Mouse (Mus musculus): ENCODE data around the gene Rab1a. TPM values are rescaled to one million over a fixed set of nuclear protein-coding genes. Genes with fewer than 3 reads are reported as not detected.
"Not testable (repeated sequence)": the region's sequence is repeated elsewhere in the genome, so short reads cannot be mapped to it uniquely, and the experiment has no call there.

Gene Rab1a
- 10 to 100 TPM; 88.6 to 95.4 TPM for total RNA-seq (2021)
- long read RNA-seq, experiment 1, transcript Rab1a-201 (6 exons, 2,827 nt), result major isoform, 112 of 125 reads
- long read RNA-seq, experiment 1, partial matches to known transcripts, result 11 of 125 reads
- long read RNA-seq, experiment 1, other reads (novel, unspliced or antisense), result 2 of 125 reads
- long read RNA-seq, experiment 2, transcript Rab1a-201 (6 exons, 2,827 nt), result major isoform, 109 of 125 reads
- long read RNA-seq, experiment 2, partial matches to known transcripts, result 12 of 125 reads
- long read RNA-seq, experiment 2, other reads (novel, unspliced or antisense), result 4 of 125 reads

DNA sequence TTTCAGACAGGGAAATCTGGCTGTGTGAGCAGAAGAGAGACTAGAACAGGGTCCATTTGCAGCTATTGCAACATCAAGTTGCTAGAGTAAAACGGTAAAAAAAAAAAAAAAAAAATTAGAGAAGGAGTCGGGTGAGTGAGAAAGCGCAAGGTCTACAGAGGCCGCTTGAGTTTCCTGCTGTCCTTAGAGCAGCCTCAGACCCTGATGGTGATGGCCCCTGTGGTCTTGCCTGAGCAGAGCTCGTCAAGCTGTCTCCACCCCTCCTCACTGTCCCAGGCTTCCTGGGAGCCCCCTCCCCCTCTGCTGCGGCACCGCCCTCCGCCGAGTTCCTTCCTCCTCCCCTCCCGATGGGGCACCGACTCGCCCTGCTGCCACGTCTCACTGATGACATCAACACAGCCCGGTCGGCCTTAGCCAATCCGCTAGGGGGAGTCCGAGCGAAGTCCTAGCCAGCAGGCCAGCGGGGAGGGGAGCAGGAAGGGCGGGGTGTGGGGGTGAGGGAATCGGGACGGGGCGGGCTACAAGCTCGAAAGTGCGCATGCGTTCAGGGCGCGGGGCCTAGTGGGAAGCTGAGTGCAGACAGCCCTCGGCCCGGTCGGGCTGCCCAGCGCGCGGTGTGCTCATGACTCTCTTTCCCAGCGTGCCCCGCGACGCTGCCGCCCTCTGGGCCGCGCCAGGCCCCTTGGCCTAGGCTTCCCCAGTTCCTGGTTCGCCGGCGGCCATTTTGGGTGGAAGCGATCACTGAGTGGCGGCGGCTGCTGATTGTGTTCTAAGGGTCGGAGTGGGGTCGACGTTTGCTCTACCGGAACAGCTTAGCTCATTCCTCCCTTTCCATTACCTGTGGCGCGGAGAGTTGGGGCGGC is at the start of gene Rab1a:
Gene Rab1a, plus strand, starts transcription at position 720 of the 863 bp plus-strand sequence.
- intact Hi-C loops (cut with DNase I), result loop anchor here (5.0 to 10.0 kb wide), 5 partner anchors 46 to 344 kb away; partner anchors contain the start of genes Cep68, Sertad2 and Slc1a4
- H3K27ac ChIP-seq, result peak within 1 kb of the TSS; percentile 99
- H3K4me3 ChIP-seq, result peak within 1 kb of the TSS; percentile 97

DNA sequence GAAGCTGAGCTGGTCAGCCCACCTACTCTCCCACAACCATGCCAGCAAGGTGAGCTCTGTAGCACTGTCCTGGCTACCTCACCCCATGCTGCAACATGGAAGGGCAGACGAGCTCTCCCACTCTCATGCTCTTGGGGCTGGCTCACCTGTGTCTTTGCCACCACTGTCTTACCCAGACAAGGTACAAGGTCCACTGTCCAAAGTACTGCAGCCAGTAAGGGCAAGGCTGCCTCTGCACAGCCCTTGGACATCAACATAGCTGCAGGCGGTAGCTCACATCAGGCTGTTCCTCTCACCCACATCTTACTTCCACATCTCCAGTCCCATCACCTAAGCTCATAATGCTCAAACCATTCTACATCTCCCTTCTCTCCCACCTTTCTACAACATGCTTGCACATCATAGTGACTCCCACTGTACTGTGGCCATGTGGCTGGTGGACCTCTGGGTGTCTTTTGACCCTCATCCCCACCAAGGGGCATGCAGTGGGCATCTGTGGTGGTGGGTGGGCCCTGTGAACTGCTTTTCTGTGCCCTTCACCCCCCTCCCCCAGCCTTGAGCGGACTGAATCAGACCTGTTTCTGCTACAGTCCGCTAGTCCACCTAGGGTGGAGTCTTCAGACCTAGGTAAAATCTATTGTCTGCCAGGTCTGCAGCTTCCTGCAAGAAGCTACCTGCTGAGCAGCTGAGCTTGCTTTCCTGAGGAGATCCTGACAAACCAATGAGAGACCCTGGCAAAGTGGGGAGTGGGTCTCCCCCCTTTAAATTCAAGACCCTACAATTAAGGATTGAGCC is 48.9 kb upstream of the Rab1a start:
- no peak for TF ChIP-seq CTCF (IDR thresholded peaks at IDR 0.05)
- H3K4me3 ChIP-seq, result no peak overlapping the region
- intact Hi-C loops (cut with DNase I), result no loop called here
- no peak for DNase-seq
- H3K27ac ChIP-seq, result no peak overlapping the region

More for the DNA sequence above, at the start of gene Rab1a:
- peak; percentile 100 for DNase-seq
- peak; percentile 65 for TF ChIP-seq CTCF (IDR thresholded peaks at IDR 0.05)

DNA sequence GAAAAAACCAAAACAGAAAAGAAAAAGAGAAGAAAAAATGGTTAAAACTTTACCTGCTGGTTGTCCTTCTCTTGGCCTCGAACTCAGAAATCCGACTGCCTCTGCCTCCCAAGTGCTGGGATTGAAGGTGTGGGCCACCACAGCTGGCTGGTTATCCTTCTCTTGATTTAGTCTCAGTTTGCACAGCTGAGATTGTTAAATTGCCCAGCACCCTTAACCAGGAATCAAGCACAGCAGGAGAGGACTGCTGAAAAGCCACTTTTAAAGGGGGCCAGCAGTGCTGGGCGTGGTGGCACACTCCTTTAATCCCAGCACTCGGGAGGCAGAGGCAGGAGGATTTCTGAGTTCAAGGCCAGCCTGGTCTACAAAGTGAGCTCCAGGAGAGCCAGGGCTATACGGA is 47.7 kb upstream of the Rab1a start:
- H3K4me3 ChIP-seq; H3K27ac ChIP-seq; DNase-seq; intact Hi-C loops (cut with DNase I): not testable (repeated sequence)

DNA sequence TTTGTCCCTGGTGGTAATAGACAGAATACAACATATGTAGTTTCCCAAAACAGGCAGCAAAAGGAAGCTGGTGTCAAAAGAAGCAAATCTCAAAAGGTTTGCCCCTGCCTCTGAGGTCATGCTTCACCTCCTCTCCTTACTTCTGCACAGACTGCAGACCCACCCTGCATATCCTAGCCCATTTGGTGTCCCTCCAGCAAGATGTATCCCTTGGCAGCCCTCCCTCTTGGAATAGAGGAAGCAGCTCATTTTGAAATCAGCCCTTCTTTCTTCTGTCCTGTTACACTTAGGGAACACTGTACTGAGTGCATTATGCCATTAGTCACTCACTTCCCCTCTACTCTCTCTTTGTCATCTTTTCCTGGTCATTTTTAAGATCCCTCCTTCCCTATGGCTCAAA is 42.4 kb upstream of the Rab1a start:
- TF ChIP-seq CTCF (IDR thresholded peaks at IDR 0.05), result no peak
- Histone ChIP-seq H3K4me3 (no peak overlapping the region), H3K27ac (no peak overlapping the region)
- intact Hi-C loops (cut with DNase I), result no loop called here
- DNase-seq, result no peak

GRCm38 (mm10) chr11:20164979-20165867 is 36.0 kb upstream of the Rab1a start:
- no peak for DNase-seq
- no peak overlapping the region for H3K4me3 ChIP-seq
- intact Hi-C loops (cut with DNase I), result no loop called here
- TF ChIP-seq CTCF (IDR thresholded peaks at IDR 0.05), result no peak
- H3K27ac ChIP-seq, result no peak overlapping the region

GRCm38 (mm10) chr11:20165991-20166390 is 35.2 kb upstream of the Rab1a start:
- Histone ChIP-seq H3K27ac (no peak overlapping the region), H3K4me3 (no peak overlapping the region)
- DNase-seq, result no peak
- TF ChIP-seq CTCF (IDR thresholded peaks at IDR 0.05), result no peak
- intact Hi-C loops (cut with DNase I), result no loop called here

DNA sequence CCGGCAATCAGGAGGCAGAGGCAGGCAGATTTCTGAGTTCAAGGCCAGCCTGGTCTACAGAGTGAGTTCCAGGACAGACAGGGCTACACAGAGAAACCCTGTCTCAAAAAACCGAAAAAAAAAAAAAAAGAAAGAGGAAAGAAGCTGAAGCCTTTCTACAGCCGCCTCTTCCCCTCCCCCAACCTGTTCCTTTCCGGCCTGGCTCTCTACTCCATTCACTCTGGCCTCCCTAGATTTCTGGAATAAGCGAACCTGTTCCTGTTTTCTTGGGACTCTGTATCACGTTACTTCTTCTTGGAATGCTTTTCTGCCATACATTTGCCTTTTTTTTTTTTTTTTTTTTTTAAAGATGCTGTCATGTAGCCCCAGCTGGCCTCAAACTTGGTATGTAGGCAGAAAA is 34.8 kb upstream of the Rab1a start:
- H3K27ac ChIP-seq; H3K4me3 ChIP-seq; DNase-seq; intact Hi-C loops (cut with DNase I): not testable (repeated sequence)

DNA sequence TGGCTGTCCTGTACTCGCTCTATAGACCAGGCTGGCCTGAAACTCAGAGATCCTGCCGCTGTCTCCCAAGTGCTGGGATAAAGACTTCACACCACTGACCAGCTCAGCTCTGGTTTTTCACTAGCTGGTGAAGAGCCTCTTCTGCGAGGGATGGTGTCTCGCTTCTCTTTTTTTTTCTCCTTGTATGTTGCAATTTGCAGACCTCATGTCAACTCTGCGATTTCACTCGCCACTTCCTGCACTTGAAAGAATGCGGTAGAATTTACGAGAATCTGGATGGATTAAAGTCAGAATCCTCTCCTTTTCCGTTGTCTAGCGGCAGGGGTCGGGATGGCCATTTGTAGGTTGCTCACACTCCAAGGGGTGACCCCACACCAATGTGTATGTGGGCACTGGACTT is 32.3 kb upstream of the Rab1a start:
- intact Hi-C loops (cut with DNase I), result no loop called here
- DNase-seq, result no peak
- H3K4me3 ChIP-seq, result no peak overlapping the region
- H3K27ac ChIP-seq, result no peak overlapping the region
- TF ChIP-seq CTCF (IDR thresholded peaks at IDR 0.05), result no peak

DNA sequence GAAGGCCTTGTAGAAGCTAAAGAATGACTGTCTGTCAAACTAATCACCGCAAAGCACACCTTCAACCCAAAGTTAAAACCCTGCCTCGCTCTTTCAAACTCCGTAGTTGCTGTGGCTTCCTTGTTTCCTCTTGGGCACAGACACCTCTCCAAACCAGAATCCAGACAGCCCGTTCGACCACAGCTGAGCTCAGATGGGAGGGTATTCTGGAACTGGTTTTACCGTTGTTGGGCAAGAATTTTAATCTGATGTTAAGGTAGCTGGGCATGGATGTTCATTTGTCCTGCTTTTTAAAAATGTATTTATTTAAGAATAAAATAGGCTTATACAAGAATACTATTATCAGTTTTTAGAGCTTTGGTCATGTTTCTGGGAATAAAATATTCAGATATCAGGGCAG is 14.0 kb upstream of the Rab1a start:
- DNase-seq, result no peak
- no peak overlapping the region for H3K4me3 ChIP-seq
- no peak for TF ChIP-seq CTCF (IDR thresholded peaks at IDR 0.05)
- H3K27ac ChIP-seq, result no peak overlapping the region
- intact Hi-C loops (cut with DNase I), result no loop called here

- Histone ChIP-seq H3K27ac (peak overlapping the region; percentile 32; the same call in 1 of the 2 replicates), H3K4me3 (no peak overlapping the region)
- no peak for TF ChIP-seq CTCF (IDR thresholded peaks at IDR 0.05)
- intact Hi-C loops (cut with DNase I), result no loop called here
- DNase-seq, result no peak
Observed at GRCm38 (mm10) chr11:20193100-20193736, 8.0 kb upstream of the Rab1a start.

- TF ChIP-seq CTCF (IDR thresholded peaks at IDR 0.05), result no peak
- intact Hi-C loops (cut with DNase I), result loop anchor here (5.0 to 10.0 kb wide), 5 partner anchors 46 to 343 kb away; partner anchors contain the start of genes Cep68, Sertad2 and Slc1a4
- DNase-seq, result peak; percentile 75
- Histone ChIP-seq H3K27ac (peak overlapping the region; percentile 99), H3K4me3 (peak overlapping the region; percentile 97)
Observed at GRCm38 (mm10) chr11:20201661-20202101, 449 bp downstream of the Rab1a start.
